Mouse (Mus musculus): ENCODE data around the gene Dgkb.

DNA sequence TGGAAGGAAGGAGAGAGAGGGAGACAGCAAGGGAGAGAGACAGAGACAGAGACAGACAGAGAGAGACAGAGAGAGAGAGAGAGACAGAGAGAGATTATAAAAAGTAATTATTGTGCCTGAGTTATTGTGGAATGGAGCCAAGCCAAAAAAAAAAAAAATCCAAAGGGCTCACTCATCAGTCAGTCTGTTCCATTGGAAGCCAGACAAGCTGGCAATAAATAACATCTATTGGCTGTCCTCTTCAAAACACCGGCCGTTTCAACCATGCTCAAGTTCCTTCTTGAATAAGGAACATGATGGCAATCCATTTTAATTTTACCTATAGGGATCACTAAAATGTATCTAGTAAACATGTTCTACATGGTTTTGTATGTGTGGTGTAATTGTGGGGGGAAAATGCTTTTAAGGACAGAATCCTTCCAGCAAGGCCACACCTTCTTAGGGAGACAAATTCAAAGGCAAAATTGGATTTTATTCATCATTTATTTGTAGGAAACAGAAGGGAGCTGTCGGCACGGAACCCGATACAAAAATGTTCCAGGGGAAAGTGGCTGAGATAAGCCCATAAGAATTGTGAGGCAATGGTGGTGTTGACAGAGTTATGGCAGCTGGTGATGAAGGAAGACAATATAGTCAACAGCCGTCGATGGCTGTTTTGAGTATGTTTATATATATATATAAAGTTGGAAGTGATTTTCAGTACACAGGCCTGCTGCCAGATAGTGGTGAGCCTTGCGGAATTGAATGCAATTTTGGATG is 3.7 kb downstream of the Dgkb start:
- no peak for TF ChIP-seq CTCF (IDR thresholded peaks at IDR 0.05; ENCODE audit: extremely low read depth, insufficient read depth, insufficient read length, insufficient replicate concordance)
- TF ChIP-seq POLR2A (IDR thresholded peaks at IDR 0.05; ENCODE audit: low read depth, low read length): no peak

Measured in spleen, adult 2 months (tissue).